Mouse (Mus musculus) testis, adult 2 months (tissue): ENCODE results near the gene Tmcc3.

Experiments
- CTCF ChIP-seq: fragments of 200-500 bp; IDR thresholded peaks from 2 replicates; pipeline ENCODE4 v1.5.1; 2012; ENCODE audit warnings: low read depth, mild to moderate bottlenecking, inconsistent platforms, low read length, moderate library complexity; ENCODE audit not compliant: control insufficient read depth, insufficient read depth, insufficient replicate concordance
- POLR2A ChIP-seq: fragments of 200-500 bp; IDR thresholded peaks from 2 replicates; pipeline ENCODE4 v1.6.1; 2012; ENCODE audit warnings: low read depth, mild to moderate bottlenecking, inconsistent platforms, low read length, moderate library complexity; ENCODE audit not compliant: control insufficient read depth

GRCm38 (mm10) chr10:94356504-94357169 is 44.9 kb downstream of the Tmcc3 start:
- TF ChIP-seq CTCF (no peak), POLR2A (no peak)
